Mouse (Mus musculus): ENCODE measurements around the gene Pycr1. TPM values are rescaled to one million over a fixed set of nuclear protein-coding genes. Genes with fewer than 3 reads are reported as not detected.

The Pycr1 gene
- polyA plus RNA-seq, 1 experiment, result 3.2 TPM

GRCm38 (mm10) chr11:120628601-120629340 lies 14.8 kb downstream of the Pycr1 start:
- no peak for DNase-seq (ENCODE audit: extremely low spot score in 1 of 2, low spot score in 1 of 2)

GRCm38 (mm10) chr11:120627468-120628300 lies 15.9 kb downstream of the Pycr1 start:
- DNase-seq (ENCODE audit: extremely low spot score in 1 of 2, low spot score in 1 of 2), result no peak

- no peak for DNase-seq (ENCODE audit: extremely low spot score in 1 of 2, low spot score in 1 of 2)
These were observed 16.6 kb downstream of the Pycr1 start for GRCm38 (mm10) chr11:120626785-120627467.

DNA sequence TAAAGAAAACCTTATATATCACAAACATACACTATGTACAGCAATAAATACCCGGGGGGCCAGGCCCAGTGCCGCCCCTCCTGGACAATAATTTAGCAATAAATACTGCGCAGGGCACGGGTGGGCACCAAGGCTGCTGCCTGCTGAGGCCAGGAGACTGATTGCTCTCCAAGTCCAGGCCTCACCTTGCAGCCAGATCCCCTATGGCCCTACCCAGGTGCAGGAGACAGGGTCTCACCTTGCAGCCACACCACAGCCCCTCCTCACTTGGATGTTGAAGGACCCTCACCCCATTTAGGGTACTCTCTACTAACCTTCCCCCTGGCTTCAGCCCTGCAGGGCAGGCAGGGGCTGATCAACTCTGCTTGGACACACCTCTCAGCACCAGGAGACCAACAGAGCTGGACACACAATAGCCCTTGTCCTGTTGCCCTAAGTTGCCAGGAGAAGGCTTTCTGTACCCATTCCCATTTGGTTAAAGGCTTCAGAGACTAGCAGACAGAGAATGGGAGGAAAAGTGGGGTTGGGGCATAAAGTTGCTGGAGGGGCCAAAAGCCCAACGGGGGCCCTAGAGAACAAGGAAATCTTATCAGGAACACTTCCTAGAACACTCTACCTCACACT lies 18.3 kb downstream of the Pycr1 start, which contains the start of gene Sirt7:
Gene Sirt7 (minus strand): TSS at position 89 of the 624 bp plus-strand sequence.
- no peak for DNase-seq (ENCODE audit: extremely low spot score in 1 of 2, low spot score in 1 of 2)

DNA sequence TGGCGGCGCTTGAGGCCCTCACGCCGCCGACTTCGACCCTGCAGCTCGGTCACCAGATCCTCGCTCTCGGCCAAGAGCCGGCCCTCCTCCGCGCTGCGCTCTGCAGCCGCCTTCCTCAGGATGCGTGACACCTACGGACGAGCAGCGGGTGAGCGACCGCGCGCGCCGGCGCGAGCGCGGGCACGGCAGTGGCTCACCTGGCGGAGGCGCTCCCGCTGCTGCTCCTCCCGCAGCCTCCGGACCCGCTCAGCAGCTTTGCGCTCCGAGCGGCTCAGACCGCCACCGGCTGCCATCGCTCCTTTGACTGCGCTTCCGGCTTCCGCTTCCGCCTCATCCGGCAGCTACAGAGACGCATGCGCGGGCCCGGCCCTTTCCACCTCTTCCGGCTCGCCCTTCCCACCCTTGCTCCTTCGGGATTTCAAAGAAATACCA lies 18.9 kb downstream of the Pycr1 start:
- peak; percentile 65 to 90 for DNase-seq (ENCODE audit: extremely low spot score in 1 of 2, low spot score in 1 of 2)

GRCm38 (mm10) chr11:120623961-120624679 lies 19.4 kb downstream of the Pycr1 start:
- DNase-seq (ENCODE audit: extremely low spot score in 1 of 2, low spot score in 1 of 2), result peak in 1 of 2 experiments; percentile 69

DNA sequence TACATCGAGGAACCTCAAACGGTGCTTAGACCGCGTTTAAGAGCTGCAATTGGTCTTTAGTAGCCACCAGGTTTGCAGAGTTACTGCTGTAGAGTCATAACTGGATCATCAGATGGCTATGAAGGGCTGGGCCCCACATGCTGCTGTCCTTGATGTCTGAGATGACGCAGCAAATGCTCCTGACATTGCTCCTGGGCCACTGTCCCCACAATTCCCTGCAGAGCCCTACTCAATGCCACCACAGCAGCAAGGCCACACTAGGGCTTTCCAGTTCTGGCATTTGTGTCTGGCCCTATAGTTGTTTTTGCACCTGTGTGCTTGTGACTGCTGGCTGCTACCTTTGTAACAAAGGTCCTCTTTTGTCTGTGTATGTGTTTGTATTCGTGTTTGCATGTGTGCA lies 20.8 kb downstream of the Pycr1 start:
- no peak for DNase-seq (ENCODE audit: extremely low spot score in 1 of 2, low spot score in 1 of 2)

- no peak for DNase-seq (ENCODE audit: extremely low spot score in 1 of 2, low spot score in 1 of 2)
These were observed 23.4 kb downstream of the Pycr1 start for GRCm38 (mm10) chr11:120620195-120620594.

DNA sequence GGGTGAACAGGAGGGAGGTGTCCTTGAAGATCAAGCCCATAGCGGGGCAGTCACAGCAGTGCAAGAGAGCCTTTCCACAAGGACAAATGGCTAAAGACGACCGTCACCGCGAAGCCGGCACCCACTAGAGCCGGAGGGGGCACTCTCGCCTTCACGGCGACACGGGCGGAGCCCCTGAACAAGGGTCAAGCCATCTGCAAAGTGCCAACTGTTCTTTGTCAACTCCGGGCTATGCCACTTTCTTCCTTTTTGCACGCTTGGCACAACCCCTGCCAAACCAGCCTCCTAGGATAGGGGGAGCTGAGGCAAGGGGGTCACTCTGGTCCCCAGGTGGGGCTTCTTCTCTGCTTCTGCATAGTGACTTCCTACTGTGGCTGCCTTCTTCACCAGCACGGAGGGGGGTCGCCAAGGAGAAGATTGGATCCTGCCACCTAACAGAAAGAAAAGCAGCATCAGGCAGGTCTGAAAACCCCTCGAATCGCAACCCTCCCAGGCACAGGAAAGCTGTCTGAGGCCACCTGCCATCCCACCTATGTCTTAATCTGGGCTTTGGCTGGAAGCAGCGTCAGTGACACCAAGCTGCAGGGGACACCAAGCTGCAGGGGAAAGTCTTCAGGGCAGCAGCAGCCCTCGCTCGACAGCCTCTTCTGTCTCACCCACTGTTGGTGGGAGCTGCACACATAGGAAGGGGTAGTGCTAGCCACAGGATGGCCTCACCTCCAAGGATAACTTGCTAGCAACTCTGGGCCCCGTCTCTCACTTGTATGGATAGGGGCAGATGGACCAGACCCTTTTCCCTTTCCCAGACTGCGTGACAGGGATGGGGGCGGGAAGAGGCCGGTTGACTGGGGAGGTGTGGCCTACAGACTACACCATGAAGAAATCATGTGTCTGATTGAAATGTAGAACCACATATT lies 24.7 kb downstream of the Pycr1 start:
- no peak for DNase-seq (ENCODE audit: extremely low spot score in 1 of 2, low spot score in 1 of 2)

DNA sequence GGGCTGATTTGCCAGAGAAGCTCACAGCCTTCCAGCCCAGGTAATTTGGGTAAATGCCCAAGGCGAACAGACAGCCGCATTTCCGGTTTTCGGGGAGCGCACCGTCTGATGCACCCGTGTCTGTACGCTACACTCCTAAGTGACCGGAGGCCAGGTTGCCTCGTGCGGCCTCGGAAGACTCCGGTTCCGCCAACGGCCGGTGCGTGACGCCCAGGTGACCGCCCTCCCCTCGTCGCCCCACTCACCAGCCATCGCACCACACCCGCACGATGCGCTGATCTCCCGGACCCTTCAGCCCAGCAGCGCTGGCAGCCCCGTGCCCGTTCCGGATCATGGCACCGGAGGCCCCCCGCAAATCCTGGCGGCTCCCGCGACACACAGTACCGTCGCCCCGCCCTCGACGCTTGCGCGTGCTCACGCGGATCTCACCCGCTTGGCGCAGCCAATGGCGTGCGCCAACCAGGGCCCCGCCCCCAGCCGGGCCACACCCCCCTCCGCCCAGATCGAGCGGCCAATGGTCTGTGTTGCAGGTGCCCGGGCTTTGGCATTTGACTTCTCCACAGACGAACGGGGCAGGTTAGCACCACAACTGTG lies 26.0 kb downstream of the Pycr1 start, which contains the start of gene Pcyt2:
Gene Pcyt2 (minus strand): TSS at position 418 of the 594 bp plus-strand sequence.
- peak; percentile 79 to 93 for DNase-seq (ENCODE audit: extremely low spot score in 1 of 2, low spot score in 1 of 2)

GRCm38 (mm10) chr11:120616617-120617294 lies 26.8 kb downstream of the Pycr1 start:
- no peak for DNase-seq (ENCODE audit: extremely low spot score in 1 of 2, low spot score in 1 of 2)

DNA sequence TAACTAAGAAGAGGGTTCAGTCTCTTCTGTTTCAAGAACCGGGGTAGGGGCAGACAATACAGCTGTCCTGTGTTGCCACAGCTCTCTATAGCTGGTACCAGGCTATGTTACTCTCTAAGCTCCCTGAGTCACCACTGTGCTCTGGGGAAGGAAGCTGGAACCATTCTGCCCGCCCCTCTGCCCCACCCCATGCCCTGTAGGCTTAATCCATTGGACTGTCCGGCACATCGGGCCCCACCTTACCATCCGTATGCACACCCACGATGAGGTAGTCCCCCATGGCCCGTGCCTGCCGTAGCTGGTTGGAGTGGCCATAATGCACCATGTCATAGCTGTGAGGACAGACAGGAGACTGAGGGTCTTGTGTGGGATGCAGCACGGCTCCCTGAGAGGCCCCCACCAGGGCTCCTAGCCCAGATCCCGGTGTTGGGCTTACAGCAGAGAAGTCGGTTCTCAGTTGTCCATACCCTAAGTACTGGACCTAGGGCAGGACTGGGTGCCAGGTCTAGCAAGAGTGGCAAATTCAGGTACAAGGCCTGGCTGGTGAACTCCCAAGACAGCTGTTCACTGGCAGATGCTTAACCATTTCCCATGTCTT lies 27.9 kb downstream of the Pycr1 start:
- DNase-seq (ENCODE audit: extremely low spot score in 1 of 2, low spot score in 1 of 2), result no peak

DNA sequence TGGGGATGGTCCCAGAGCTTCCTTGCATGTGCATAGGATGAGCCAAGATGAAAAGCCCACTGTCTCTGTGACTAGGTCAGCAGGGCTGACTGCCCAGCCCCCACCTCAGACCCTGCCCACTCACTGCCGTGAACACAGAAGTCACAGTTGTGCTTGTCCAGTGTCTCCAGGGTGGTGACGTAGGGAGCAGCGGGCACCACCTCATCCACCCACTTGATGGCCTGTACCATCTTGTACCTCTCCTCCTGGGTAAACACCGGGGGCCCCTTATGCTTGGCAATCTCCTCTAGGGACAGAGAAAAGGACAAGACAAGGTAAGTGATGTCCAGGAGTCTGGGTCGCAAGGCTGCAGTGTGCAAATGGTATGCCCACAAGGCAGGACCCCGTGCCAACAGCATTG lies 28.4 kb downstream of the Pycr1 start:
- no peak for DNase-seq (ENCODE audit: extremely low spot score in 1 of 2, low spot score in 1 of 2)

DNA sequence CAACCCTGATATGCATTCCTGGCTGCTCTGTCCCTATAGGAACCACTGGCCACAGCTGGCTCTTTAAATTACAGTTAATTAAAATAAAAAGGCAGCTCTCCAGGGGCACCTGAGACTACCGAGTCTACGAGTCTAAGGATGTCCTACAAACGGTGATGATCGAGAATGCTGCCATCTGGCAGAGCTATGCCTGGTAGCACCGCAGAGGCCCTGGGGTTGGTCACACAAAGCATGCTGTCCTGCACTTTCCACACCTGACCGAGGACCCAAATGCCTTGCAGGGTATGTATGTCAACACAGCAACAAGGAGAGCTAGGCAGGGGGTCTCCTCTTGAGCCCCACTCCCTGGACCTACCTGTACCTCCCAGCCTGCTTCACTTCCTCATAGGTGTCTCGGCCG lies 29.6 kb downstream of the Pycr1 start:
- DNase-seq (ENCODE audit: extremely low spot score in 1 of 2, low spot score in 1 of 2), result no peak

- DNase-seq (ENCODE audit: extremely low spot score in 1 of 2, low spot score in 1 of 2), result no peak
These were observed 30.0 kb downstream of the Pycr1 start for GRCm38 (mm10) chr11:120613481-120613972.

DNA sequence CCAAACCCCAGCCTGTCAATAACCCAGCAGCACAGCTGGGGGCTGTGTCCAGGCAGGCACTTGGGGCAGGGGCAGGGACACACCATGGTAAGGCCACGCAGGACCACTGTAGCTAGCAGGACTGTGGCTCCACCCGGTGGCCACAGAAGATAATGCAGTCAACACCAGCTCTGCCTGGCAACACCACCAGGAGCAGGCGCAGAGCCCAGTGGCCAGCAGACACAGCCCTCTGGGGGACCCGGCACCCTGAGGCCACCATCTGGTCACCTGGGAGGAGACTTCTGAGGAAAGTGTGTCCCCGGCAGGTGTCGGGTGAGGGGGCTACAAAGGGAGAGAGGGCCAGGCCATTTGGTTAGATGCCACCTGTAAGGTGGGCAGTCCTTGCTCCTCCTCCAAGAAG lies 30.8 kb downstream of the Pycr1 start:
- DNase-seq (ENCODE audit: extremely low spot score in 1 of 2, low spot score in 1 of 2), result peak in 1 of 2 experiments; percentile 75

DNA sequence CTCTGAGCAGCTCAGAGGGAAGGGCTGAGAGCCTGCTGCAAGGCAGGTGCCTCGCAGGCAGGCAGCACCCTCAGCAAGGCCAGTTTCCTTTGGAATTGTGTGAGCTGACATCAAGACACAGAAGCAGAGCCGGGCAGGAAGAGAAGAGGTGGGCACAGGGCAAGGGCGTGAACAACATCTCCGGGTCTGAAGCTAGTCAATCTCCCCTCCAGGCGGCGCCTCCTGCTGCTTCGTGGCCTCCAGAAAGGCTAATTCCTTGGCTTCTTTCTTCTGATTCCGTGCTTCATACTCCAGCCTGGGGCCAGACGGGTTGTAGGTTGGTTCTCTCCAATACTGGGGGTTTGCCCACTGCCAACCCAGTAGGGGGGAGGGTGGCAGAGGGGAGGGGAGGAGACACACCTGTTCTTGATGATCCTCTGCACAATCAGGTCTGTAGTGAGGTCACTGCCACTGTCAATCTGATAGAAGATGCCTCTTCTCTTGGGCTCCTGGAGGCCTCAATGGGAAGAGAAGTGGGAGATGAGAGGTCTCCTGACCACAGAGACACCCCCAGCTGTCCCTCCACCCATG lies 33.0 kb downstream of the Pycr1 start:
- no peak for DNase-seq (ENCODE audit: extremely low spot score in 1 of 2, low spot score in 1 of 2)

Data from frontal cortex, adult 2 months (tissue).